Mouse (Mus musculus) inflammation-experienced regulatory T-cells, adult 16 weeks (primary cell): ENCODE results near the gene Olfr967. TPM values are rescaled to one million over a fixed set of nuclear protein-coding genes. Genes with fewer than 3 reads are reported as not detected.

Experiments used
- polyA plus RNA-seq: library from polyadenylated mRNA; unstranded; fragments of 100-300 nt; shearing (Covaris generic); gene quantifications from one replicate; pipeline ENCODE4 v1.2.1, GENCODE M21; 2017

Gene Olfr967
- not detected for polyA plus RNA-seq

DNA sequence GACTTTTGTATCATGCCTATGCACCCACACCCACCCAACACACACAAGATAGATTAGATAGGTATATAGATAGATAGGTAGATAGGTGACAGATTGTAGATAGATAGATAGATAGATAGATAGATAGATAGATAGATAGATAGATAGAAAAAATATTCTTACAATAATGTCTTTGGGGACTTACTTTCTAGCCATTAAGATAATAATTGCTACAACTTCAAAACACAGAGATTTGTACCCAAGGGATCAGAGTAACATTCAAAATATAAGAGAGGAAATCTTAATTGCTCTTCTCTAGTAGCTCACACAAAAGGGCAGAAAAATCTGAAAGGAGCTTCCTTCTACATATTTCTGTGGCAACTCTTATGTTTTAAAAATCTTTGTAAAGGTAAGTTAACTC lies at the start of gene Olfr967:
Gene Olfr967, plus strand, starts transcription at position 301 of the 400 bp plus-strand sequence.

DNA sequence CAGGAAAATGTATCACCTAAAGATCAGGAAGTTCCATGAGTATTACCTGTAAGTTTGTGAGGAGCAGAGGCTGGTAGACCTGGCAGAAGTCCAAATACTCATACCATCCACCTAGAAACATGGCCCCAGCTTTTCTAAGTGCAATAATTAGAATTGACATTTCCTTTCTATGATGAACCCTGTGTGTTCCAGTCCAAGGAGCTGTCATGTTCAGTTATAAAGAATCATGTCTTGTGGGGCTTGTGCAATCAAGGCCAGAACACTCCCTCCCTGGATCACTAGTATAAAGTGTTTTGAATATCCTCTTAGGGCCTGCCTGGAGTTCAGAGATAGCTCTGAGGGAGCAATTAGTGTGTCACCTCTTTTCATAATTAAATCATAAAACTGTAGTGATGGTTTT lies 39.0 kb upstream of the Olfr967 start, which contains the start of gene Olfr149:
Gene Olfr149, minus strand, starts transcription at position 101 of the 400 bp plus-strand sequence.

DNA sequence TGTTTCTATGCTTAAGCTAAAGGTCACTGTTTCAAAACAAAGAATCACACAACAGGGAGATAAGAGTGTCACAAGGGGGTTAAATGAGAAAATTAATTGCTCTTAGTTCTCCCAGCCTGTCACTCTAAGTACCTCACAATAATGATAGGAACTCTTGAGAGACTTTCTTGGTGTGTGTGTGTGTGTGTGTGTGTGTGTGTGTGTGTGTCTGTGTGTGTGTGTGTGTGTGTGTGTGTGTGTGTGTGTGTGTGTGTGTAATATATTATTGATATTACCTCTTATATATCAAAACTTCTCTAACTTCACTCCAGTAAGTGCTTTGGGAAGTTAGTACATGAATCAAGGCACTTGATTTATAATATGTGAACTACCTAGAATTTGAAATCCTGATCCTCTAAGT lies 35.0 kb upstream of the Olfr967 start, which contains the start of gene Olfr965:
Gene Olfr965, plus strand, starts transcription at position 301 of the 400 bp plus-strand sequence.

DNA sequence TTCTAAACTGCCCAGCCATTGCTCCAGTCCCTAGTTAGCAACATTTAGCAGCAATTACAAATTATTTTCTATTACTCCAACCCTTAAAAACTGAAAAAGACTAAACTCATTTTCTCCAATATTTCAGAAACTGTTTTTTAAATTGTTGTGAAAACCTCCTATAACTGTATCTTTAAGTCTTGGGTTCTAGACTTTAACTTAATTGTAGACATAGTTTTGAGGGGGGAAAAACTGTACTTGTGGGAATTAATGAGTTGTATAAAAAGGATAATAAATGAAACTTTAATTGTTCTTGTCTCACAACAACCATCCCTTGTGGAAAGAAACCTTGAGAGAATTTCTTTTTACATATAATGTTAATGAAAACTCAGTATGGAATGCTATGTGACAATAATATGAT lies 15.4 kb upstream of the Olfr967 start, which contains the start of gene Olfr150:
Gene Olfr150, plus strand, starts transcription at position 301 of the 400 bp plus-strand sequence.

DNA sequence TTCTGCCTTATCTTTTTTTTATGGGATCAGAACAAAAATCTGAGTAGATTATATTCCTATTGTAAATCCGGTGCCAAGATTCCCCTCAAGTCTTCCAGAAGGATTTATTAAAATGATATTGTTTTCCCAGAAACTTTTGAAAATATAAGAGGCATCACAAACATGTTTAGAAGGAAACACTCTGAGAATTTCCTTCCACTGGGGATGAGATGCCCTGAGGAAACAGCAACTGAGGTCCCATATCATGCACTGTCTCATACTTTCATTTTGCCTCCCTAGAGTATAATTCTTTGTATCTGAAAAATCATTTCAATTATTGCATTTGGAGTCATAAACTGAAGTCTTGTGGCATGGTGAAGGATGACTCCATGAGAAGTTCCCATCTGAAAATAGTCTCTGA lies 37.1 kb downstream of the Olfr967 start, which contains the start of gene Olfr968:
Gene Olfr968, minus strand, starts transcription at position 101 of the 400 bp plus-strand sequence.

DNA sequence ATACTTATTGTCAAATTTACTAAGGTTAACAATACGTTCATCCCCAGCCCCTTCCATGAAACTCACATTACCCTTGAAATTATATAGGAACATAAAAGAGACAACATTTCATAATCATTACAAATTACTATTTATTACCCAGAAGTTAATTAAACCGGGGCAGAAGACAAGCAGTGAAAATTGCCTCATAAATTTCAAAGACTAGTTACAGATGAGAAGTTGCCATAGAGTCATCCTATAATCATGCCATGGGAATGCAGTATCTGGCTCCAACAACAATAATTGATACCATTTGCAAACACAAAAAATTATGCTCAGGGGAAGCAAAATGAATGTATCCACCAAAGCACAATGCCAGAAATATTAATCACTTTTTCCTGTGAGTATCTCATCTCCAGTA lies 44.5 kb downstream of the Olfr967 start, which contains the start of gene Olfr969:
Gene Olfr969, plus strand, starts transcription at position 388 of the 400 bp plus-strand sequence.

Other genes with a start within 250 kb of the Olfr967 start
- not detected for gene Olfr957, start 230.4 kb upstream of the Olfr967 start, polyA plus RNA-seq
- gene Olfr958, start 192.2 kb upstream of the Olfr967 start, polyA plus RNA-seq = not detected
- not detected for gene Olfr959, start 170.7 kb upstream of the Olfr967 start, polyA plus RNA-seq
- gene AW551984, start 141.8 kb upstream of the Olfr967 start, polyA plus RNA-seq = 0.18 TPM
- not detected for gene Olfr148, start 135.6 kb upstream of the Olfr967 start, polyA plus RNA-seq
- gene Olfr960, start 124.9 kb upstream of the Olfr967 start, polyA plus RNA-seq = not detected
- gene Olfr961, start 101.2 kb upstream of the Olfr967 start, polyA plus RNA-seq = not detected
- not detected for gene Olfr963, start 79.0 kb upstream of the Olfr967 start, polyA plus RNA-seq
- gene Olfr149, start 39.1 kb upstream of the Olfr967 start, polyA plus RNA-seq = not detected
- not detected for gene Olfr965, start 34.9 kb upstream of the Olfr967 start, polyA plus RNA-seq
- gene Olfr150, start 15.3 kb upstream of the Olfr967 start, polyA plus RNA-seq = not detected
- not detected for gene Olfr968, start 37.0 kb downstream of the Olfr967 start, polyA plus RNA-seq
- not detected for gene Olfr969, start 44.7 kb downstream of the Olfr967 start, polyA plus RNA-seq
- not detected for gene Olfr970, start 62.6 kb downstream of the Olfr967 start, polyA plus RNA-seq
- gene Olfr971, start 90.6 kb downstream of the Olfr967 start, polyA plus RNA-seq = not detected
- gene Olfr972, start 120.2 kb downstream of the Olfr967 start, polyA plus RNA-seq = not detected
- not detected for gene Olfr229, start 161.1 kb downstream of the Olfr967 start, polyA plus RNA-seq
- gene Olfr974, start 191.3 kb downstream of the Olfr967 start, polyA plus RNA-seq = 0.09 TPM
- not detected for gene Olfr975, start 205.8 kb downstream of the Olfr967 start, polyA plus RNA-seq
- gene Olfr976, start 214.9 kb downstream of the Olfr967 start, polyA plus RNA-seq = not detected
- gene Olfr978, start 245.9 kb downstream of the Olfr967 start, polyA plus RNA-seq = not detected